Mouse (Mus musculus) layer of hippocampus, adult 11-12 months (tissue): Measurements from ENCODE around the gene Slc2a9.

Experiments used
- DNase-seq: peaks from one replicate; pipeline ENCODE4 v3.0.0; 2022; ENCODE audit warnings: low spot score

Slc2a9 gene

GRCm38 (mm10) chr5:38469891-38470578 is 32.9 kb downstream of the Slc2a9 start:
- DNase-seq, result peak; percentile 81

- DNase-seq, result no peak
Observed at GRCm38 (mm10) chr5:38466569-38467110, 36.3 kb downstream of the Slc2a9 start.

GRCm38 (mm10) chr5:38461261-38461660 is 41.7 kb downstream of the Slc2a9 start:
- no peak for DNase-seq

- DNase-seq, result no peak
Observed at GRCm38 (mm10) chr5:38450936-38451335, 52.0 kb downstream of the Slc2a9 start.

- no peak for DNase-seq
Observed at GRCm38 (mm10) chr5:38449607-38450006, 53.3 kb downstream of the Slc2a9 start.

- DNase-seq, result no peak
Observed at GRCm38 (mm10) chr5:38448121-38448520, 54.8 kb downstream of the Slc2a9 start.

- no peak for DNase-seq
Observed at GRCm38 (mm10) chr5:38446316-38446975, 56.5 kb downstream of the Slc2a9 start.

GRCm38 (mm10) chr5:38441088-38441839 is 61.7 kb downstream of the Slc2a9 start:
- no peak for DNase-seq

- no peak for DNase-seq
Observed at GRCm38 (mm10) chr5:38440252-38441005, 62.5 kb downstream of the Slc2a9 start.

GRCm38 (mm10) chr5:38436681-38437080 is 66.3 kb downstream of the Slc2a9 start:
- DNase-seq, result no peak

- DNase-seq, result no peak
Observed at GRCm38 (mm10) chr5:38434875-38435274, 68.1 kb downstream of the Slc2a9 start.

GRCm38 (mm10) chr5:38431201-38431600 is 71.7 kb downstream of the Slc2a9 start:
- no peak for DNase-seq

- DNase-seq, result no peak
Observed at GRCm38 (mm10) chr5:38429106-38429505, 73.8 kb downstream of the Slc2a9 start.

- DNase-seq, result no peak
Observed at GRCm38 (mm10) chr5:38427757-38428156, 75.2 kb downstream of the Slc2a9 start.

- no peak for DNase-seq
Observed at GRCm38 (mm10) chr5:38425569-38425968, 77.4 kb downstream of the Slc2a9 start.

- no peak for DNase-seq
Observed at GRCm38 (mm10) chr5:38422426-38422825, 80.5 kb downstream of the Slc2a9 start.

GRCm38 (mm10) chr5:38418799-38419198 is 84.1 kb downstream of the Slc2a9 start:
- DNase-seq, result no peak

- DNase-seq, result no peak
Observed at GRCm38 (mm10) chr5:38403612-38404011, 99.3 kb downstream of the Slc2a9 start.

- no peak for DNase-seq
Observed at GRCm38 (mm10) chr5:38402288-38402687, 100.7 kb downstream of the Slc2a9 start.

- no peak for DNase-seq
Observed at GRCm38 (mm10) chr5:38388857-38389256, 114.1 kb downstream of the Slc2a9 start.

GRCm38 (mm10) chr5:38388420-38388823 is 114.5 kb downstream of the Slc2a9 start:
- DNase-seq, result peak; percentile 72

GRCm38 (mm10) chr5:38379970-38380369 is 123.0 kb downstream of the Slc2a9 start:
- no peak for DNase-seq
